Mouse (Mus musculus) hindbrain, embryonic 16.5 days (tissue): ENCODE measurements around the gene Prex1. TPM values are rescaled to one million over a fixed set of nuclear protein-coding genes. Genes with fewer than 3 reads are reported as not detected.

Source experiments
- ATAC-seq: fragments of 200-750 bp; cut with Nextera tagmentation; 2 replicates; pipeline ENCODE4 v1.8.0; 2017; ENCODE audit warnings: moderate TSS enrichment, moderate library complexity
- H3K27ac ChIP-seq: fragments of 300-500 bp; sonication (generic); 2 replicates; pipeline ENCODE4 v1.5.1; 2014; ENCODE audit warnings: low read depth, mild to moderate bottlenecking, control low read depth, low read length, moderate library complexity
- H3K27me3 ChIP-seq: fragments of 300-500 bp; sonication (generic); replicated peaks from 2 replicates; pipeline ENCODE4 v1.6.1; 2014; ENCODE audit warnings: low read length; ENCODE audit not compliant: control insufficient read depth, insufficient read depth
- H3K36me3 ChIP-seq: fragments of 300-500 bp; sonication (generic); 2 replicates; pipeline ENCODE4 v1.6.1; 2014; ENCODE audit warnings: mild to moderate bottlenecking, low read length, moderate library complexity, mixed read lengths; ENCODE audit not compliant: control insufficient read depth, insufficient read depth
- H3K4me1 ChIP-seq: fragments of 300-500 bp; sonication (generic); 2 replicates; pipeline ENCODE4 v1.6.1; 2014; ENCODE audit warnings: low read depth, low read length; ENCODE audit not compliant: control insufficient read depth, insufficient read depth
- H3K4me2 ChIP-seq: fragments of 300-500 bp; sonication (generic); 2 replicates; pipeline ENCODE4 v1.6.1; 2014; ENCODE audit warnings: mild to moderate bottlenecking, low read length, control low read depth, moderate library complexity
- H3K4me3 ChIP-seq: fragments of 300-500 bp; sonication (generic); 2 replicates; pipeline ENCODE4 v1.5.1; 2014; ENCODE audit warnings: mild to moderate bottlenecking, low read length, control low read depth, moderate library complexity
- H3K9ac ChIP-seq: fragments of 300-500 bp; sonication (generic); 2 replicates; pipeline ENCODE4 v1.6.1; 2014; ENCODE audit warnings: low read depth, mild to moderate bottlenecking, control low read depth, low read length, moderate library complexity
- H3K9me3 ChIP-seq: fragments of 300-500 bp; sonication (generic); 2 replicates; pipeline ENCODE4 v1.6.1; 2014; ENCODE audit warnings: mild to moderate bottlenecking, low read length, moderate library complexity; ENCODE audit not compliant: control insufficient read depth
- WGBS: fragments of 180-500 bp; shearing (Covaris S2); extraction: QIAGEN DNeasy Blood & Tissue Kit; methylation state at CpG from one replicate; pipeline ENCODE4 v1.1.7; 2014; 5-methylcytosine and 5-hydroxymethylcytosine counted together
- polyA plus RNA-seq: library from polyadenylated mRNA; unstranded; fragments of >200 nt; fragmentation: Nextera tagmentation; extraction: Ambion mirVana; gene quantifications from 2 replicates; pipeline ENCODE4 v1.2.1, GENCODE M21; 2015

Gene Prex1
- polyA plus RNA-seq, 1 experiment from 2014 or later = 27.3 TPM

DNA sequence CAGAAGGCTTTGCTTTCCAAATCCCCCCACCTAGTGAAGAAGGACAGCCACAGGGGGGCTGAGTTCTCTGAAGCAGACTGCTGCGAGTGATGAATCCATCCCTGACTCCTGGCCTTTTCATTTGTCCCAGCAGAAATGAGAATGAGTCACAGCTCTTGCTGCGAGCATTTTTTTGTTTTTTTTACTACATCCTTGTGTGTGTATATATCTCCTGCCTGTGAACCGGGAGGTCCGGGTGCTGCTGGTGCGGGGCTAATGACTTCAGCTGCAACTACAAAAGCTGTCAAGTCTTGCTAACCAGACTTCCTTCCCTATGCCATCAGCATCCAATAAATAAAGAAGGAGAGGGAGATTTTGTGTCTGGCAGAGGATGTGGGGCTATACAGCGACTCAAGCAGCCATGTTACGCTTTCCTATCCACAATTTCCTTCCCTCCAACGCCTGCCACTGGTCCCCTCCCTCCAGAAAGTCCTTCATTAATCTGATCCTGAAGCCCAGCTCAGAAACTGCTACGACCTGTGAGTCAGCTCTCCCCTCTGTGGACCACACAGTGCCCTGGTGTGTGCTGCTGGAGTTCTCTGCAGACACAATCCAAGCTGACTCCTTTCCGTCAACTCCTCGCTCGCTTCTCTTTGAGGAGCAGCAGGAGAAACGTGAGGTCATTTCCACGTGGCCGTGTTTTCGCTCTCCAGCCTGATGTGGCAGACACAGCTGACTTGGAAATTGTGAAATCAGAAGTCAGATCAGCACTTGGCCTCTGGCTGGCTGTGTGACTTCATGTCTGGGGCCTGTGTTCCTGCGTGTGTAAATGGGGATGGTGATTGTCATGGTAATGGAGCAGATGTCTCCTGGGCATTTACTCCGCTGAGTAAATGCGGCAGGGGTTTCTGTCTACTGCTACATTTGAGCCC is 16.3 kb upstream of the Prex1 start:
- Histone ChIP-seq H3K36me3 (no peaks in the 10 kb centered on the region), H3K27me3 (no peaks in the 10 kb centered on the region), H3K9ac (0 out of 2 replicates have a peak overlapping the region, but pooled peaks have one; percentile 1), H3K4me3 (no peak overlapping the region), H3K4me2 (peak overlapping the region; percentile 11; the same call in 1 of the 2 replicates), H3K27ac (peak overlapping the region; percentile 51; the same call in 1 of the 2 replicates), H3K4me1 (peaks cover 18% of the 10 kb centered on the region), H3K9me3 (no peaks in the 10 kb centered on the region)
- 8% methylated on average over 19 of the region's 19 CpGs for WGBS
- peak; percentile 55; the same call in 1 of the 2 replicates for ATAC-seq

GRCm38 (mm10) chr2:166729045-166729444 is 15.4 kb upstream of the Prex1 start:
- H3K9me3 ChIP-seq = no peaks in the 10 kb centered on the region
- no peak for ATAC-seq
- H3K27ac ChIP-seq = no peak overlapping the region
- H3K4me2 ChIP-seq = no peak overlapping the region
- H3K4me1 ChIP-seq = peaks cover 18% of the 10 kb centered on the region
- WGBS = 27% methylated on average over 3 of the region's 3 CpGs
- H3K36me3 ChIP-seq = no peaks in the 10 kb centered on the region
- no peak overlapping the region for H3K9ac ChIP-seq
- H3K4me3 ChIP-seq = no peak overlapping the region
- no peaks in the 10 kb centered on the region for H3K27me3 ChIP-seq

- ATAC-seq = no peak
- Histone ChIP-seq H3K36me3 (no peaks in the 10 kb centered on the region), H3K9ac (no peak overlapping the region), H3K4me1 (peaks cover 18% of the 10 kb centered on the region), H3K9me3 (no peaks in the 10 kb centered on the region), H3K27me3 (no peaks in the 10 kb centered on the region), H3K27ac (0 out of 2 replicates have a peak overlapping the region, but pooled peaks have one; percentile 31), H3K4me2 (no peak overlapping the region), H3K4me3 (no peak overlapping the region)
- WGBS = 47% methylated on average over 3 of the region's 3 CpGs
Measured at GRCm38 (mm10) chr2:166728261-166728680, 14.6 kb upstream of the Prex1 start.

DNA sequence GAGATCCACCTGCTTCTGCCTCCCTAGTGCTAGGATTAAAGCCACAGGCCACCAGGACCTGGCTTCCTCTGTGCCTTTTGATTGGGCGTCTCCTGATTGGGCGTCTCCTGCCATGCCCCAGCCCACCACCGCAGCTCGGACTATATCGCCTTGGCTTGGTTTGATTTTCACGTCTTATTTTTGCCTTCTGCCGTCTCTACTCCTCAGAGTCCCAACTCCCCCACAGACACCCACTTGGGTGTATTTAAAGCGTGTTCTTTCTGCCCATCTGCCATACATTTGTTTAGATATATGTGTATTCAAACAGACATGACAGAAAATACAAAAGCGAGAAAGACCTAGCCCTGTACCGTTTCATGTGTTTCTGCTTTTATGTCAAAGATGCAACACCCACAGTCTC is 14.2 kb upstream of the Prex1 start:
- ATAC-seq = no peak
- no peaks in the 10 kb centered on the region for H3K27me3 ChIP-seq
- H3K27ac ChIP-seq = no peak overlapping the region
- no peaks in the 10 kb centered on the region for H3K36me3 ChIP-seq
- no peaks in the 10 kb centered on the region for H3K9me3 ChIP-seq
- no peak overlapping the region for H3K9ac ChIP-seq
- H3K4me2 ChIP-seq = no peak overlapping the region
- 84% methylated on average over 10 of the region's 10 CpGs for WGBS
- H3K4me3 ChIP-seq = no peak overlapping the region
- peaks cover 18% of the 10 kb centered on the region for H3K4me1 ChIP-seq

GRCm38 (mm10) chr2:166726891-166727290 is 13.3 kb upstream of the Prex1 start:
- no peak for ATAC-seq
- no peak overlapping the region for H3K4me3 ChIP-seq
- H3K9me3 ChIP-seq = no peaks in the 10 kb centered on the region
- H3K27ac ChIP-seq = no peak overlapping the region
- H3K4me1 ChIP-seq = peaks cover 18% of the 10 kb centered on the region
- H3K4me2 ChIP-seq = no peak overlapping the region
- 30% methylated on average over 6 of the region's 6 CpGs for WGBS
- no peaks in the 10 kb centered on the region for H3K36me3 ChIP-seq
- H3K27me3 ChIP-seq = no peaks in the 10 kb centered on the region
- H3K9ac ChIP-seq = no peak overlapping the region

GRCm38 (mm10) chr2:166720416-166720815 is 6.8 kb upstream of the Prex1 start:
- ATAC-seq = no peak
- Histone ChIP-seq H3K27ac (no peak overlapping the region), H3K4me3 (no peak overlapping the region), H3K9me3 (no peaks in the 10 kb centered on the region), H3K9ac (no peak overlapping the region), H3K4me2 (no peak overlapping the region), H3K36me3 (no peaks in the 10 kb centered on the region), H3K27me3 (no peaks in the 10 kb centered on the region), H3K4me1 (no peaks in the 10 kb centered on the region)
- WGBS = 79% methylated on average over 3 of the region's 3 CpGs

- WGBS = 69% methylated on average over 2 of the region's 2 CpGs
- ATAC-seq = no peak
- Histone ChIP-seq H3K27me3 (no peaks in the 10 kb centered on the region), H3K9ac (no peak overlapping the region), H3K36me3 (no peaks in the 10 kb centered on the region), H3K4me3 (no peak overlapping the region), H3K9me3 (no peaks in the 10 kb centered on the region), H3K4me1 (no peaks in the 10 kb centered on the region), H3K4me2 (no peak overlapping the region), H3K27ac (no peak overlapping the region)
Measured at GRCm38 (mm10) chr2:166719930-166720305, 6.3 kb upstream of the Prex1 start.

- no peak for ATAC-seq
- WGBS = 94% methylated on average over 1 of the region's 1 CpGs
- Histone ChIP-seq H3K36me3 (no peaks in the 10 kb centered on the region), H3K27ac (no peak overlapping the region), H3K4me3 (no peak overlapping the region), H3K9ac (no peak overlapping the region), H3K9me3 (no peaks in the 10 kb centered on the region), H3K27me3 (no peaks in the 10 kb centered on the region), H3K4me1 (peaks cover 3% of the 10 kb centered on the region), H3K4me2 (no peak overlapping the region)
Measured at GRCm38 (mm10) chr2:166719301-166719929, 5.8 kb upstream of the Prex1 start.

DNA sequence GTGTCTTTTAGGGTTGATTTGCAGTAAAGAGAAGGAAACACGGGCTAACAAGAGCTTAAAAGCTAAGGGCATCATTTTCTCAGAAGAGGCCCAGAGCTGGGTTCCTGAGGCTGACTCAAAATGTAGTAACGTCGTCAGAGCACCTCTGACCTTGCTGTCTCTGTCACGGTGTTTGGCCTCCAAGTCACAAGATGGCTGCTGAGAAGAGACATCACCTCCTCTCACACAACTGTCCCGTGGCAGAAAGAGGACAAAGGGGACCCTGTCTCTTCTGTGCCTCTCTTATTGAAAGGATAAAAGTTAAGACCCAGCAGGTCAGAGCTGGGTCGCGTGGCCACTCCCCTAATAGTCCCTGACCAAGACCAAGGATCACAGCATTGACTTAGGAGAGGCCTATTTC is 2.4 kb upstream of the Prex1 start:
- Histone ChIP-seq H3K27me3 (no peaks in the 10 kb centered on the region), H3K4me3 (no peak overlapping the region), H3K4me1 (peaks cover 20% of the 10 kb centered on the region), H3K27ac (no peak overlapping the region), H3K9ac (no peak overlapping the region), H3K4me2 (no peak overlapping the region), H3K9me3 (no peaks in the 10 kb centered on the region), H3K36me3 (no peaks in the 10 kb centered on the region)
- WGBS = 55% methylated on average over 7 of the region's 7 CpGs
- ATAC-seq = no peak
